Mouse (Mus musculus) hindbrain, embryonic 15.5 days (tissue): ENCODE results near the gene Ccdc173. TPM values are rescaled to one million over a fixed set of nuclear protein-coding genes. Genes with fewer than 3 reads are reported as not detected.
A peak's percentile ranks its signal among the peaks of the same experiment; 100 is the strongest.

Experiments
- ATAC-seq: fragments of 200-750 bp; cut with Nextera tagmentation; 2 replicates; pipeline ENCODE4 v1.8.0; 2017; ENCODE audit warnings: low read depth, moderate number of reproducible peaks, moderate TSS enrichment; ENCODE audit not compliant: low FRiP score
- H3K27ac ChIP-seq: fragments of 300-500 bp; sonication (generic); replicated peaks from 2 replicates; pipeline ENCODE4 v1.5.1; 2015; ENCODE audit warnings: mild to moderate bottlenecking, inconsistent platforms
- H3K27me3 ChIP-seq: fragments of 300-500 bp; sonication (generic); 2 replicates; pipeline ENCODE4 v1.6.1; 2015; ENCODE audit warnings: control low read depth, inconsistent platforms
- H3K36me3 ChIP-seq: fragments of 300-500 bp; sonication (generic); 2 replicates; pipeline ENCODE4 v1.6.1; 2015; ENCODE audit warnings: control low read depth, inconsistent platforms
- H3K4me1 ChIP-seq: fragments of 300-500 bp; sonication (generic); replicated peaks from 2 replicates; pipeline ENCODE4 v1.6.1; 2015; ENCODE audit warnings: control low read depth, inconsistent platforms
- H3K4me2 ChIP-seq: fragments of 300-500 bp; sonication (generic); 2 replicates; pipeline ENCODE4 v1.6.1; 2015; ENCODE audit warnings: moderate library complexity, mild to moderate bottlenecking, inconsistent platforms
- H3K4me3 ChIP-seq: fragments of 300-500 bp; sonication (generic); 2 replicates; pipeline ENCODE4 v1.5.1; 2015; ENCODE audit warnings: mild to moderate bottlenecking, inconsistent platforms
- H3K9ac ChIP-seq: fragments of 300-500 bp; sonication (generic); 2 replicates; pipeline ENCODE4 v1.6.1; 2015; ENCODE audit warnings: inconsistent platforms
- H3K9me3 ChIP-seq: fragments of 300-500 bp; sonication (generic); 2 replicates; pipeline ENCODE4 v1.6.1; 2016; ENCODE audit warnings: control low read depth, inconsistent platforms
- WGBS: fragments of 180-500 bp; shearing (Covaris S2); methylation state at CpG from one replicate; pipeline ENCODE4 v1.1.7; 2015; 5-methylcytosine and 5-hydroxymethylcytosine counted together
- polyA plus RNA-seq: library from polyadenylated mRNA; unstranded; fragments of >200 nt; fragmentation: Nextera tagmentation; extraction: Ambion mirVana; gene quantifications from 2 replicates; pipeline ENCODE4 v1.2.1, GENCODE M21; 2015

Ccdc173 gene
- polyA plus RNA-seq, 1 experiment from 2014 or later: 3.3 TPM

DNA sequence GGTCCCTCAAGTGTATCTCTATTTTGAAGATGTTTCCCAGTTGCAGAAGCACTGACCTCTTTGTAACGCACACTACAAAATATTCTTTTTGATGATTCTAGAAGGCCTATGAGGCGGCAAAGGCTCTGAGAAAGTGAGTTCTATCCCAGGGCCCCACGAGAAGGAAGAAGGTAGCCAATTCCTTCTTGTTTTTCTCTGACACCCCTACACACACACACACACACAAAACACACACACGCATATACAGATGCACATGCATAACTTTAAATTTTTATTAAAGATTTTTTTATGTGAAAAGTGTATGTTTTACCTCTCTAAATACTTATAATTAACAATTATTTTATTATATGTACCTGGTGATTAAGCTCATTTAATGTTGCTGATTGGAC, 75.8 kb downstream of the Ccdc173 start:
- no peaks in the 10 kb centered on the region for H3K9me3 ChIP-seq
- peak overlapping the region; percentile 97 for H3K4me3 ChIP-seq
- peak overlapping the region; percentile 74 for H3K4me2 ChIP-seq
- no peaks in the 10 kb centered on the region for H3K27me3 ChIP-seq
- no peak overlapping the region for H3K9ac ChIP-seq
- peak; percentile 73 for ATAC-seq
- H3K27ac ChIP-seq: no peak overlapping the region
- no peaks in the 10 kb centered on the region for H3K36me3 ChIP-seq
- H3K4me1 ChIP-seq: peaks cover 10% of the 10 kb centered on the region
- 37% methylated on average over 4 of the region's 4 CpGs for WGBS

DNA sequence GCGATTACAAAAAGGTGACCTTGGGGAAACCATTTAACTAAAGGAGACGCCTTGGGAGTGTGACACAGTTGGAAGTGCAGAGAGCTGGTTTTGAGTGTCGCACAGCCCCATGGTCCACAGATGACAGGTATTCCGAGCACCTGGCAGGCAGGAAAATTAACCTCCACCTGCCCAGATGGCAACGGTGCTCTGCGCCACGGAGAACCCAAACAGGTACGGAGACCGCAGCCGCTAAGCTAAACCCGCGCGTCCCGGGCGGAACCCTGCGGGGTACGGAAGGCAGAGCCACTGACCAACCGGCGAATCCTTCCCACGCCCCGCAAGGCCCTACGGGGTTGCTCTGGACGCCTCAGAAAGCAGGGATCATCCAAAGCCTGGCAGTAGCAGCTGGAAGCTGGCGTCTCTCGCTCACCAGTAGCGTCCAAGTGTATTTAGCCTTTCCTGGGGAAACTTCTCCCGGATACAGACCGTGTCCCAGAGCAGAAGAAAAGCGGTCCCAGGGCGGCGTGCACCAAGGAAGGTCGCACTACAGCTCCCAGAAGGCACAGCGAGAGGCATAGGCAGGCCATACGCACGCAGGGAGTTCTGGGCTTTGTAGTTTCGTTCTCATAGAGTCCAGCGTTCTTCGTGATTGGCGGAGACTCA, 76.3 kb downstream of the Ccdc173 start, which contains the start of gene Fastkd1:
Gene Fastkd1, minus strand, starts transcription at position 536 of the 645 bp plus-strand sequence.
- H3K27ac ChIP-seq: peak within 1 kb of the TSS; percentile 84
- no peaks in the 10 kb centered on the region for H3K9me3 ChIP-seq
- H3K4me1 ChIP-seq: peaks cover 10% of the 10 kb centered on the region
- H3K36me3 ChIP-seq: no peaks in the 10 kb centered on the region
- peak within 1 kb of the TSS; percentile 97 for H3K4me3 ChIP-seq
- H3K27me3 ChIP-seq: no peaks in the 10 kb centered on the region
- WGBS: under 1% methylated on average over 39 of the region's 39 CpGs
- peak within 1 kb of the TSS; percentile 74 for H3K4me2 ChIP-seq
- peak within 1 kb of the TSS; percentile 85 for H3K9ac ChIP-seq
- ATAC-seq: peak; percentile 98

DNA sequence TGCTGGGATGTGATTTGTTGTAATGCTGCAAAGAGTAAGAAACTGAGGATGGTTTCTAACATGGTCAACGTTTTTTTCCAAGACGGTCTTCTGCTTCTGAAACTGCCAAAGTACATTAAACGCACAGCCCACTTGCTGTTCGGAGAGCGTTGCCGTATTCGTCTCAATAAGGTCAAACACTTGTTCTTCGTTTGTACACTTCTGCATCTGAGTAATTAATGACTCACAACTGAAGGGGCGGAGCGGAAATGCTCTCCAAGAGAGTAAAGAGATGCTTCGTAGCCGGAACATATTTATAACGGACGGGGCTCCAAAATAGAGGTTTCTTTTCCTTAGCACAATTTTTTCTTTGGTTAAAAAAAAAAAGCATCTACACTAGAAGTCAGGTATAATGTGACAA, 77.2 kb downstream of the Ccdc173 start:
- Histone ChIP-seq H3K9ac (no peak overlapping the region), H3K4me2 (peak overlapping the region; percentile 74), H3K27me3 (no peaks in the 10 kb centered on the region), H3K9me3 (no peaks in the 10 kb centered on the region), H3K4me3 (peak overlapping the region; percentile 97), H3K27ac (no peak overlapping the region), H3K36me3 (peaks cover 7% of the 10 kb centered on the region), H3K4me1 (peaks cover 10% of the 10 kb centered on the region)
- 87% methylated on average over 14 of the region's 14 CpGs for WGBS
- ATAC-seq: no peak

Other genes with a start within 250 kb of the Ccdc173 start
- gene Lrp2, start 203.5 kb downstream of the Ccdc173 start, polyA plus RNA-seq: 1.2 and 1.4 TPM in 2 replicates
- 22.5 and 27.7 TPM in 2 replicates for gene Bbs5, start 142.4 kb downstream of the Ccdc173 start, polyA plus RNA-seq
- gene Klhl41, start 119.5 kb downstream of the Ccdc173 start, polyA plus RNA-seq: 0.31 and 0.35 TPM in 2 replicates
- gene Fastkd1, start 76.1 kb downstream of the Ccdc173 start, polyA plus RNA-seq: 15.1 and 16.9 TPM in 2 replicates
- 120 and 123 TPM in 2 replicates for gene Ppig, start 67.0 kb downstream of the Ccdc173 start, polyA plus RNA-seq
- gene Phospho2, start within 50 bp of the Ccdc173 start, polyA plus RNA-seq: 33.4 and 34.1 TPM in 2 replicates
- gene Klhl23, start 32.4 kb upstream of the Ccdc173 start, polyA plus RNA-seq: 93.0 and 94.6 TPM in 2 replicates
- 244 and 265 TPM in 2 replicates for gene Ssb, start 72.0 kb upstream of the Ccdc173 start, polyA plus RNA-seq
- 31.8 and 32.6 TPM in 2 replicates for gene Mettl5, start 96.0 kb upstream of the Ccdc173 start, polyA plus RNA-seq
- 15.3 and 16.0 TPM in 2 replicates for gene Ubr3, start 107.7 kb upstream of the Ccdc173 start, polyA plus RNA-seq
- 0.10 and 0.26 TPM in 2 replicates for gene Myo3b, start 249.6 kb upstream of the Ccdc173 start, polyA plus RNA-seq